Mouse (Mus musculus) frontal cortex, adult 2 months (tissue): ENCODE data around the gene Mycbpap. TPM values are rescaled to one million over a fixed set of nuclear protein-coding genes. Genes with fewer than 3 reads are reported as not detected.

Experiments
- DNase-seq, 2 experiments: peaks; one replicate each; pipeline ENCODE4 v3.0.0; 2022; ENCODE audit warnings: low spot score in 1 of 2; ENCODE audit errors: extremely low spot score in 1 of 2
- polyA plus RNA-seq: library from polyadenylated mRNA; depleted of rRNA; stranded (reverse); fragments of >200 nt; gene quantifications from 2 replicates; pipeline ENCODE4 v1.2.3, GENCODE M21; 2012

The Mycbpap gene
- polyA plus RNA-seq, 1 experiment = 1.9 TPM

GRCm38 (mm10) chr11:94483436-94483835 is 38.1 kb downstream of the Mycbpap start:
- DNase-seq = no peak

- DNase-seq = no peak
These were observed 38.8 kb downstream of the Mycbpap start for GRCm38 (mm10) chr11:94482738-94483137.

- DNase-seq = no peak
These were observed 39.6 kb downstream of the Mycbpap start for GRCm38 (mm10) chr11:94481963-94482362.

GRCm38 (mm10) chr11:94480382-94480781 is 41.2 kb downstream of the Mycbpap start:
- no peak for DNase-seq

GRCm38 (mm10) chr11:94477651-94478050 is 43.9 kb downstream of the Mycbpap start:
- no peak for DNase-seq

- no peak for DNase-seq
These were observed 45.8 kb downstream of the Mycbpap start for GRCm38 (mm10) chr11:94475722-94476121.

GRCm38 (mm10) chr11:94474544-94474910 is 47.0 kb downstream of the Mycbpap start:
- no peak for DNase-seq

- DNase-seq = peak; percentile 72 to 90
These were observed 47.6 kb downstream of the Mycbpap start, which contains the start of gene Cacna1g for GRCm38 (mm10) chr11:94473707-94474543. Cacna1g (minus strand) TSS chr11:94474198.

- no peak for DNase-seq
These were observed 48.4 kb downstream of the Mycbpap start for GRCm38 (mm10) chr11:94472916-94473706.

GRCm38 (mm10) chr11:94472585-94472915 is 49.0 kb downstream of the Mycbpap start:
- no peak for DNase-seq

- DNase-seq = no peak
These were observed 49.6 kb downstream of the Mycbpap start for GRCm38 (mm10) chr11:94471740-94472584.

- DNase-seq = no peak
These were observed 51.2 kb downstream of the Mycbpap start for GRCm38 (mm10) chr11:94470391-94470790.

- no peak for DNase-seq
These were observed 52.1 kb downstream of the Mycbpap start for GRCm38 (mm10) chr11:94469136-94470064.

- DNase-seq = peak; percentile 63 to 71
These were observed 52.9 kb downstream of the Mycbpap start for GRCm38 (mm10) chr11:94468582-94469064.

GRCm38 (mm10) chr11:94466333-94466855 is 55.1 kb downstream of the Mycbpap start:
- DNase-seq = peak in 1 of 2 experiments; percentile 67

GRCm38 (mm10) chr11:94464170-94464569 is 57.4 kb downstream of the Mycbpap start:
- no peak for DNase-seq

- no peak for DNase-seq
These were observed 59.7 kb downstream of the Mycbpap start for GRCm38 (mm10) chr11:94461856-94462255.

- no peak for DNase-seq
These were observed 64.5 kb downstream of the Mycbpap start for GRCm38 (mm10) chr11:94457001-94457400.

- no peak for DNase-seq
These were observed 65.2 kb downstream of the Mycbpap start for GRCm38 (mm10) chr11:94456347-94456746.
